Mouse (Mus musculus) bone marrow, adult 2 months (tissue): ENCODE results near the gene Hoxa4.

Experiments used
- CTCF ChIP-seq: fragments of 200-500 bp; IDR thresholded peaks from 2 replicates; pipeline ENCODE4 v1.5.1; 2011; ENCODE audit warnings: low read length, control low read depth; ENCODE audit not compliant: control insufficient read depth, insufficient read depth
- POLR2A ChIP-seq: fragments of 200-500 bp; IDR thresholded peaks from 2 replicates; pipeline ENCODE4 v1.6.1; 2011; ENCODE audit warnings: low read depth, mild to moderate bottlenecking, control low read depth, low read length, borderline replicate concordance; ENCODE audit not compliant: control insufficient read depth

DNA sequence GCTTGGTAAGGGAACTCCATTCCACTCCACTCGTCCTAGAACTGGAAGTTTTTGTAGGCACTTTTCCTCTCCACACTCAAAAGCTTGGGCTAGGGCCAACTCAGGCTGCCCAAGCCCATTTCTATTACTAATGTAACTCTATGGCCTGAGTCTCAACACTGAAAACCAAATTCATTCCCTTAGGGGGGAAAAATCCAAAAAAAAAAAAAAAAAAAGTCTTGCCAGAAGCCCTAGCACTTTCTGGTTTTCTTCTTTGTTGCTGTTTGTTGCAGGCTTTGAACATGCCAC lies 29.5 kb downstream of the Hoxa4 start:
- no peak for TF ChIP-seq CTCF
- no peak for TF ChIP-seq POLR2A
